ENCODE assay signal across 30 mouse cellular contexts in genomic region chr16:68338970-68339369, GRCm38 (mm10).
"Had no signal": no experiment of that assay in that cellular context is flagged by ENCODE, and none has a peak within 500 bp of the region (broad histone marks: within the 10 kb centered on the region; RNA-seq: fewer than 3 reads in every experiment).

No protein-coding gene starts in this region.

- H3K36me3 ChIP-seq: limb, embryonic 10.5 days; limb, embryonic 12.5 days; limb, embryonic 13.5 days; limb, embryonic 15.5 days; liver, embryonic 12.5 days; liver, embryonic 13.5 days; liver, embryonic 15.5 days; lung, embryonic 15.5 days; midbrain, embryonic 10.5 days; midbrain, embryonic 13.5 days; midbrain, embryonic 15.5 days; neural tube, embryonic 12.5 days; neural tube, embryonic 13.5 days had no signal

- H3K4me1 ChIP-seq: limb, embryonic 10.5 days; limb, embryonic 12.5 days; limb, embryonic 13.5 days; limb, embryonic 15.5 days; liver, embryonic 12.5 days; liver, embryonic 13.5 days; liver, embryonic 15.5 days; lung, embryonic 15.5 days; megakaryocyte, embryonic 14.5 days; midbrain, embryonic 10.5 days; midbrain, embryonic 13.5 days; midbrain, embryonic 15.5 days; neural tube, embryonic 12.5 days; neural tube, embryonic 13.5 days had no signal

- ATAC-seq: liver, embryonic 12.5 days; liver, postnatal 0 days; lung, postnatal 0 days; midbrain, embryonic 13.5 days; midbrain, embryonic 15.5 days had no signal

- H3K27ac ChIP-seq: left cerebral cortex, adult 2 months; limb, embryonic 10.5 days; limb, embryonic 12.5 days; limb, embryonic 13.5 days; limb, embryonic 15.5 days; liver, embryonic 12.5 days; liver, embryonic 13.5 days; liver, embryonic 14.5 days; liver, embryonic 15.5 days; lung, embryonic 15.5 days; macrophage; midbrain, embryonic 10.5 days; midbrain, embryonic 13.5 days; midbrain, embryonic 15.5 days; neural tube, embryonic 12.5 days; neural tube, embryonic 13.5 days had no signal

- H3K9ac ChIP-seq: limb, embryonic 12.5 days; limb, embryonic 13.5 days; limb, embryonic 15.5 days; liver, embryonic 12.5 days; liver, embryonic 13.5 days; liver, embryonic 14.5 days; liver, embryonic 15.5 days; liver, postnatal 0 days; lung, embryonic 14.5 days; lung, embryonic 15.5 days; midbrain, embryonic 13.5 days; midbrain, embryonic 15.5 days; neural tube, embryonic 12.5 days; neural tube, embryonic 13.5 days had no signal

- DNase-seq: left cerebral cortex, postnatal 4 days; liver; liver, embryonic 13.5 days; liver, postnatal 0 days; lung, adult 18-20 months; lung, adult 2 months; lung, embryonic 14.5 days; lung, postnatal 10 days; lung, postnatal 14 days; lung, postnatal 36 days; lung, postnatal 4 days had no signal

- H3K9me3 ChIP-seq: limb, embryonic 10.5 days; limb, embryonic 12.5 days; limb, embryonic 13.5 days; limb, embryonic 15.5 days; liver, embryonic 12.5 days; liver, embryonic 13.5 days; liver, embryonic 15.5 days; lung, embryonic 15.5 days; midbrain, embryonic 10.5 days; midbrain, embryonic 13.5 days; midbrain, embryonic 15.5 days; neural tube, embryonic 12.5 days; neural tube, embryonic 13.5 days had no signal

- H3K4me2 ChIP-seq: limb, embryonic 12.5 days; limb, embryonic 13.5 days; limb, embryonic 15.5 days; liver, embryonic 11.5 days; liver, embryonic 12.5 days; liver, embryonic 13.5 days; liver, embryonic 15.5 days; lung, embryonic 14.5 days; lung, embryonic 15.5 days; midbrain, embryonic 13.5 days; midbrain, embryonic 15.5 days; neural tube, embryonic 12.5 days; neural tube, embryonic 13.5 days had no signal

- H3K4me3 ChIP-seq: left cerebral cortex, adult 2 months; limb, embryonic 10.5 days; limb, embryonic 12.5 days; limb, embryonic 13.5 days; limb, embryonic 15.5 days; liver, embryonic 12.5 days; liver, embryonic 13.5 days; liver, embryonic 15.5 days; lung, embryonic 15.5 days; megakaryocyte, embryonic 14.5 days; midbrain, embryonic 10.5 days; midbrain, embryonic 13.5 days; midbrain, embryonic 15.5 days; myocyte; neural tube, embryonic 12.5 days; neural tube, embryonic 13.5 days had no signal

- H3K27me3 ChIP-seq: limb, embryonic 12.5 days; limb, embryonic 13.5 days; limb, embryonic 15.5 days; liver, embryonic 12.5 days; liver, embryonic 13.5 days; liver, embryonic 15.5 days; lung, embryonic 15.5 days; megakaryocyte, embryonic 14.5 days; midbrain, embryonic 13.5 days; midbrain, embryonic 15.5 days; neural tube, embryonic 12.5 days; neural tube, embryonic 13.5 days had no signal
